Mouse (Mus musculus): ENCODE measurements around the gene Wdr82. TPM values are rescaled to one million over a fixed set of nuclear protein-coding genes. Genes with fewer than 3 reads are reported as not detected.

Gene Wdr82
- total RNA-seq, 2 experiments from 2014 or later: 146 to 149 TPM

DNA sequence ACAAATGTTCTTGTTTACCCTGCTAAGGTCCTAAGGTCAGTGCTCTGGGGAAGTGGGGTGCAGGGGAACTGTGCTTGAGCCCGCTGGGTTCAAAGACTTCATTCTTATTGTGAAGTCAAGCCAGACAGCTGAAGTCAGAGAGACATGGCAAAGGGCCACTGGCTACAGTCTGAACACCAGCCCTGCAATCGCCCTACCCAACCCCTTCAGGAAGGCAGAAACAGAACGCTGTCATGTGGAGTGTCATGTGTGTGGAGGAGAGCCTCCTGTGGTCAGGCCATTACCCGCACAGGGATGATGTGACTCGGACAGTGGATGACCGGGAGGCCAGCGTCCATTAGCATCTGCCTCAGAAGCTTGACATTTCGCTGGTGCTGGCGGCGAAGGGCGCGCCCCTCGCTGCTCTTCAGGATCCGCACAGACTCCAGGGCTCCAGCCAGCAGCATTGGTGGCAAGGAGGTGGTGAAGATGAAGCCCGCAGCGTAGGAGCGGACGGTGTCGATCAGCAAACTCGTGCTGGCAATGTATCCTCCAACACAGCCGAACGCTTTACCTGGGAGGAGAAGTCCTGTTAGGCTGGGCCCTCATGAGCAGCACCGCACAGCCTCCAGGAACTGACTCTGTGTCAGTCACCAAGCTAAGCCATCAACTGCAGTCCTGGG is 65.6 kb downstream of the Wdr82 start:
- intact Hi-C loops (cut with DNase I): no loop called here
- DNase-seq (ENCODE audit: low spot score in 2 of 2): no peak

DNA sequence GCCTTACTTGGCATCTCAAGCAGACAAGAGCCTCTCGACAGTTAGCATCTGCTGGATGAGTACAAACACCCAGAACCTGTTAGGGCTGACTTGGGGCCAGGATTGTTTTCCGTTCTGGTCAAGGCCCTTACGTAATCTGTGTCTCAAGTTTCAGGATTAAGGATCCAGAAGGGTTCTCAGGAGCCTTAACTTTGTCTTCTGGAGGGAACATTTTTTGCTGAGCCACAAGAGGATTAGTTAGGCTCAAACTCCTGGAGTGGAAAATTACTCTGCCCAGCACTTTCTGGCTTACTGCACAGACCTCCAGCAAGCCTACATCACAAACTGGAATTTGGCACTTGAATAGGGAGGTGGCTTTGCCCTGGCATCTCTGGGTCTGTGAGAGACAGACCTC is 66.1 kb downstream of the Wdr82 start:
- intact Hi-C loops (cut with DNase I): no loop called here

GRCm38 (mm10) chr9:106237401-106237800 is 66.7 kb downstream of the Wdr82 start:
- intact Hi-C loops (cut with DNase I): no loop called here

More for the DNA sequence above, 66.1 kb downstream of the Wdr82 start:
- no peak for DNase-seq (ENCODE audit: low spot score in 2 of 2)

DNA sequence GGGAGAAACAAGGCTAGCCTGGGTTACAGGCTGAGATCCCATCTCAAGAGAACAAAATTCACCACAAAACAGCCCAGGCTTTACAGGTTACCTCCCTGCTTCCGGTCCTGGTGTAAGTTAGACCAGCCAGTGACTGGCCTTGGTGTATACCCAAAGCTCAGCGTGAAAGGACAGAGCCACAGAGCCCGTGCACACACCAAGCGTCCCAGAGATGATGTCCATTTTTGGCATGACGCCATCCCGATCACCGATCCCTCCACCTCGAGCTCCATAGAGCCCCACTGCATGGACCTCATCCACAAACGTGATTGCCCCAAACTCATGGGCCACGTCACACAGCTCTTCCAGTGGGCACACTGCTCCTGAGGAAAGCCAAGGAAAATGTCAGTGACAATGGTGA is 67.2 kb downstream of the Wdr82 start:
- DNase-seq (ENCODE audit: low spot score in 2 of 2): no peak
- intact Hi-C loops (cut with DNase I): no loop called here

More at GRCm38 (mm10) chr9:106237401-106237800, 66.7 kb downstream of the Wdr82 start:
- DNase-seq (ENCODE audit: low spot score in 2 of 2): no peak

Small RNA genes lying within 50 kb of the gene (microRNA-seq; reads per million reads assigned to microRNA genes)
- 20.8 to 31.3 reads per million in 2 experiments for gene Mir135a-1
- gene Mirlet7g: 57,426 to 77,369 reads per million in 2 experiments

Other genes starting within 250 kb of the Wdr82 start
- 1 to 10 TPM in 1 of 2 experiments, under 1 TPM in 1; 0.97 to 1.4 TPM for gene Col6a5, start 210.3 kb upstream of the Wdr82 start, total RNA-seq (2021)
- gene Col6a4, start 74.1 kb upstream of the Wdr82 start, total RNA-seq (2021): 1 to 10 TPM; 2.5 to 3.3 TPM
- 1 to 10 TPM; 4.8 to 5.6 TPM for gene Glyctk, start 12.8 kb upstream of the Wdr82 start, total RNA-seq (2021)
- 10 to 100 TPM; 16.8 to 19.0 TPM for gene Ppm1m, start 28.8 kb downstream of the Wdr82 start, total RNA-seq (2021)
- 10 to 100 TPM; 61.6 to 64.0 TPM for gene Twf2, start 32.2 kb downstream of the Wdr82 start, total RNA-seq (2021)
- 1 to 10 TPM; 1.0 to 1.2 TPM for gene Tlr9, start 51.7 kb downstream of the Wdr82 start, total RNA-seq (2021)
- 100 to 1,000 TPM; 140 to 154 TPM for gene Alas1, start 77.7 kb downstream of the Wdr82 start, total RNA-seq (2021)
- 10 to 100 TPM; 17.7 to 19.3 TPM for gene Poc1a, start 110.1 kb downstream of the Wdr82 start, total RNA-seq (2021)
- 100 to 1,000 TPM in 1 of 2 experiments, 10 to 100 TPM in 1; 95.1 to 102 TPM for gene Dusp7, start 197.7 kb downstream of the Wdr82 start, total RNA-seq (2021)

Measured in left cerebral cortex, postnatal 14 days (tissue).